Mouse (Mus musculus): Measurements from ENCODE around the gene Gm6583.

Gm6583 gene

GRCm38 (mm10) chr5:112367929-112368328 lies 12.1 kb upstream of the Gm6583 start:
- no peak for DNase-seq

DNA sequence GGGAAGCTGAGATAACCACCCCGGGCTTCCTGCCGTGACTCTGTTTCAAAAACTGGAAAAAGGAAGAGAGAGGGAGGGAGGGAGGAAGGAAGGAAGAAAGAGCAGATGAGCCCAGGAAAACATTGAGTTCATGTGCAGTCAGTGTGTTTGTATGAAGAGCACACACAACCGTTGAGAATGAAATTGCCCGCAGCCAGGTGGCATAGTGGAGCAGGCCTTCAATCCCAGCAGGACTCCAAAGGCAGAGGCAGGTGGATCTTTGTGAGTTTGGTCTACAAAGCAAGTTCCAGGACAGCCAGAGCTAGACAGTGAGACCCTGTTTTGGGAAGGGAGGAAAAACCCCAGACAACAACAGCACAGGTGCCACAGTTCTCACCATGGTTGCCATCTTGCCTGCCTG lies 11.5 kb upstream of the Gm6583 start:
- no peak for DNase-seq

DNA sequence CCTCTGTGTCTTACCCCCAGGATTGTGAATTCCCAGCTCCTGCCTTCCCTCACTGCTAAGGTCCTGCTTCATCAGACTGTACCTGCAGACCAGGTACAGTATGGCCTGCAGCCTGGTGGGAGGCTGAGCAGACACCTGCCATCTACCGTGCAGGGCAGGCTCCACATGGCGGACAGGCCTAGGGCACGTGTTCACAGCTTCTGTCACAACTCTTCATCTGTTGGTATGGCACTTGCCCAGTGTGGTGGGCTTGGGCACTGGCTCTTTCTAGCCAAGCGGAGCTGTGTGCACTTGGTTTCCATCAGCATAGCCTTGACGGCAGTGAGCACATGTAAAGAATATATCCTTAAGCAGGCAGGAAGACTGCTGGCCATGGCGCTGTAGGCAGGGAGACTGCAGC lies 11.0 kb upstream of the Gm6583 start:
- no peak for DNase-seq

- no peak for DNase-seq
Measured at GRCm38 (mm10) chr5:112364184-112364797, 8.5 kb upstream of the Gm6583 start.

- DNase-seq = no peak
Measured at GRCm38 (mm10) chr5:112360077-112360476, 4.2 kb upstream of the Gm6583 start.

DNA sequence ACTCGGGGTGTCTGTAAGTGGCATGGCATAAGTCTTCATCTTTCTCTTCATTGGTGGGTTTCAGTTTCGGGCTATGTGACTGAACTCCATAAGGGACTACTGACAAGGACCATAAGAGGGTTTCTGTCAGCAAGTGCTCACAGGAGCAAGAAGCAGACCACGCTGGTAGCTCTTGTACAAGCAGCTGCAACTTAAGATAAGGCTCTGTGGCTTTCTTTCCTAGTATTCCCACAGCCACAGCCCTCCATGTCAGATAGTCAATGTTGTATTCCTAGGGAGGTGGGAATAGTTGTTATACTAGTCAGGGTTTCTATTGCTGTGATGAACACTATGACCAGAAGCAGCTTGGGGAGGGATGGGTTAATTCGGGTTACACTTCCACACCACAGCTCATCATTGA lies 3.7 kb upstream of the Gm6583 start:
- DNase-seq = no peak

GRCm38 (mm10) chr5:112356322-112356721 lies 489 bp upstream of the Gm6583 start:
- no peak for DNase-seq

DNA sequence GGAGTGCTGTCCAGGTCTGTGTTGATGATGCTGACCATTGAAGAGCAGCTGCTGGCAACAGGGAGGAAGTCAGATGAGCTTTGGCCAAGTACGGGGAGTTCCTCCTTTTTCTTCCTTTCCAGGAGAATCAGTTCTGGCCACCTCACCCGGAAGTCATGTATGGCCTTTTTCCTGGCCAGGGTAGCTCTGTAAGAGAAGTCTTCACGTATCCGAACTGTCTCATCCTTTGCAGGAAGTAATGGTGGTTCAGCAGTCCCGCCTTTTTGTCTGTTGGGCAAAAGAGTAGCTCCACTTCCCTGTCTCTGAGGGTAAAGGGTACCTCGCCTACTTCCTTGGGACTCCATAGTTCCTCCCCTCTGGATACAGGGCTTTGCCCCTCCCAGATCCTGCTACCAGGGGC lies 340 bp downstream of the Gm6583 start:
- DNase-seq = no peak

GRCm38 (mm10) chr5:112349169-112349568 lies 6.7 kb downstream of the Gm6583 start:
- DNase-seq = no peak

GRCm38 (mm10) chr5:112346211-112346965 lies 9.4 kb downstream of the Gm6583 start:
- DNase-seq = no peak

DNA sequence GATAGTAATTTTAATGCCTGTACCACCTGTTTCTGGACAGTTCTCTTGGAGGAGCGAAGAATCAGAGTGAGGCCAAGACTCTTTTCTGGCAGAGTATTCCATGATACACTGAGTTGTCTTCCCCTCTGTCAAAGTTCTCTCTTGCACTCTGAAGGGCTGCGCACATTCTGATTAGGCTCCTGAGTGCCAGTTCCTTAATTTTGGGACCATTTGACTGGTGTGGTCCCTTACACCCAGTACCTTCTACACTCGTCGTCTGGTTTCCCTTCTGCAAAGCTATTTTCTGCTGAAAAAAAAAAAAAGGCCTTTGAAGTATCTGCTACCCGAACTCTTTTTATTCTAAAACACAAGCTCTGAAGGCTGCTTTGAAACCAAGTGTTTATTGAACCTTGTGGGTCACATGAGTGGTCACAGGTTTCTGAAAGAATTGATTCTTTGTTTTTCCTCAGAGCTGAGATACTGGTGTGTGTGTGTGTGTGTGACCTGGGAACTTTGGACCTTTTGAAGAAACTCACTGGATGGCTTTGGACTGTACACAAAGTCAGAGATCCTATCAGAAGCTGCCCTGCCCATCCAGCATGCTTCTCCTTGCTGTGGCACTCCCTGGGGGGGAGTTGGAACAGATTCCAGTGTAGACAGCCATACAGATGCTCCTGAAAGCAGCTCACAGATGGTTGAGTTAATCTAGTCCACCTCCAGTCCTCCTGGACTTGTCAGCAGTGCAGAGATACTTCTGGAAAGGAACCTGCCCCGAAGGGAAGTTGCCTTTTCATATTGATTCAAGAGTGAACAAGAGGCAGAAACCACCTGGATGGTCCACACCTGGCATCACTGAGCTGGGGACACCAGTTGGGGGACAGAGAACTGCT lies 11.5 kb downstream of the Gm6583 start:
- peak in 1 of 2 experiments; percentile 22 for DNase-seq

- peak in 1 of 2 experiments; percentile 74 for DNase-seq
Measured at GRCm38 (mm10) chr5:112343205-112343595, 12.6 kb downstream of the Gm6583 start.

DNA sequence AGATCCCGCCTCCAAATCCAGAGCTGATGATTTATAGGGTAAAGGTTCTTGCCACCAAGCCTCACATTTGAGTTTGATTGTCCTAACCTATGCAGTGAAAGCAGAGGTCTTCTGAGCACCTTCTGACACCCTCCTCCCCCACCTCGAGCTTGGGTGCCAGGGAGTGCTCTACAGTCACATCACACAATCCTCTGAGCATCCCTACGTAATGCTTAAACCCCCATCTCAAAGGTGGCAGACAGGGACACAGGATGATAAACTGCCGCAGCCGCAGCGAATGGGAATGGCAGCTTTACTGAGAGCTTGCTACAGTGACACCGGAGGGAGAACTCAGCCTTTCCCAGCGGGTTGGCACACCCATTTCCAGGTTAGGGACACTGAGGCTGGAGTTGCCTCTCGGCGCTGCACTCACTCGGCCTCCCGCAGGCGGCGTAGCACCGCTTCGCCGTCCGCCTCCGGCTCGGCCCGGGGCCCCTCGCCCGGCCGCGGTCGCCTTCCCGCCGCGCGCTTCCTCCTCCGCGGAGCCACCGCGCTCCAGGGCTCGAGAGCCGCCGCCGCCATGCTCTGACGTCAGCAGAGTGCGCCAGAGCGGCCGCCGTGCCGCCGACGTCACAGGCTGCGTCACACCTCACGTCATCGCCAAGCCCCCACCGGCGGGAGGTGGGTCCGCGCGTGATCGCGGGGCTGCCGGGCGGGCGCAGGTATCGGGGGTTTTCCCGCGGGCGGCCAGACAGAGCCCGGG lies 13.2 kb downstream of the Gm6583 start, which contains the start of the genes Srrd and Hps4:
Srrd (minus strand) TSS at position 578 of the 742 bp plus-strand sequence.
Hps4 (plus strand) TSS at position 621 of the 742 bp plus-strand sequence.
- peak; percentile 95 to 97 for DNase-seq

DNA sequence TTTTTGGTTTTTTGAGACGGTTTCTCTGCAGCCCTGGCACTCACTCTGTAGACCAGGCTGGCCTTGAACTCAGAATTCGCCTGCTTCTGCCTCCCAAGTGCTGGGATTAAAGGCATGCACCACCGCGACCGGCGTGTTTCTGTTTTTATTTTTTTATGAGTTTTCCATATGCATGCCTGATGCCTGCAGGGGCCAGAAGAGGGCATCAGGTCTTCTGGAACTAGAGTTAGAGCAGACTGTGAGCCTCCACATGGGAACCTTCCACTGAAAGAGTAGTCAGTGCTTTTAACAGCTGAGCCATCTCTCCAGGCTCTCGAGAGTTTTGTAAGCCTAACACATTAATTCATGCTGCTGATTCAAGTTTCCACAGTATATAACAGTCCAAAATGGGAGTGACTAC lies 16.6 kb downstream of the Gm6583 start:
- no peak for DNase-seq

DNA sequence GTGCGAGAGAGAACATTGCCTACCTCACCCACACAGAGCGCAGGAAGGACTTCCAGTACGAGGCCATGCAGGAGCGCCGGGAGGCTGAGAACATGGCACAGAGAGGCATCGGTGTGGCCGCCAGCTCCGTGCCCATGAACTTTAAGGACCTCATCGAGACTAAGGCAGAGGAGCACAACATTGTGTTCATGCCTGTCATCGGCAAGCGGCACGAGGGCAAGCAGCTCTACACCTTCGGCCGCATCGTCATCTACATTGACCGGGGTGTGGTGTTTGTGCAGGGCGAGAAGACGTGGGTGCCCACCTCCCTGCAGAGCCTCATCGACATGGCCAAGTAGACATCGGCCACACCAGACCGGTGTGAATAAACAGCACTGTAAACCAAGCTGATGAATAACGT lies 18.8 kb downstream of the Gm6583 start:
- no peak for DNase-seq

- peak; percentile 76 to 79 for DNase-seq
Measured at GRCm38 (mm10) chr5:112335473-112335872, 20.4 kb downstream of the Gm6583 start.

DNA sequence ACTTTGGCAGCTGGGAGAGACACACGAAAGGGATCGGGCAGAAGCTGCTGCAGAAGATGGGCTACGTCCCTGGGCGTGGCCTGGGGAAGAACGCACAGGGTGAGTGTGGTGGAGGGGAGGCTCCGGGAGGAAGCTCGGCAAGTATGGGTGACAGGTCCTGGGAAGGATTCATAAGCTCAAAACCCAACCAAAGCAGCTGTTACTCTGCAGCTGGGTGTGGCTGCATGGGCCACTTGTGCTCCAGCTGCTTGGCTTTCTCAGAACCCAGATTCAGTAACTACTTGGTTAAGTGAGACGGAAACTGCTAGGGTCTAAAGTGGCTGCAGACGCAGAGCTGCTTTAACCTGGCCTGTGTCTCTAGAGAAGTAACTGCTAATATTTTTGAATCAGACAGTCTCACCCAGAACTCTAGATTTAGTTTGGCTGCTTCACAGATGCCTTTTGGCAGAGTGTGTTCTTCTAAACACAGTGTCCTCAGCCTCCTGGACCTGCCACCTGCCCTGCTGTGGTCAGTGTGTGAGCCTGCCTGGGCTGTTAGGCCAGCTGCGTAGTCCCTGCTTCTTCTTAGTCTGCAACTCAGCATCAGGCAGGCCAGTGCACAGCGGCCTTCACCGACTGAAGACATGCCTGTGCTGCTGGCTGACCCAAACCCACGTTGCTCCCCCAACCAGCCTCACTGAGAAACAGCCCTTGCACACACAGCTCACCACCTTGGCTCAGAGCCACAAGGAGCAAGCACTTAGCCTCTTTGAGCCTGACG lies 25.8 kb downstream of the Gm6583 start:
- DNase-seq = no peak

- no peak for DNase-seq
Measured at GRCm38 (mm10) chr5:112327854-112328253, 28.0 kb downstream of the Gm6583 start.

DNA sequence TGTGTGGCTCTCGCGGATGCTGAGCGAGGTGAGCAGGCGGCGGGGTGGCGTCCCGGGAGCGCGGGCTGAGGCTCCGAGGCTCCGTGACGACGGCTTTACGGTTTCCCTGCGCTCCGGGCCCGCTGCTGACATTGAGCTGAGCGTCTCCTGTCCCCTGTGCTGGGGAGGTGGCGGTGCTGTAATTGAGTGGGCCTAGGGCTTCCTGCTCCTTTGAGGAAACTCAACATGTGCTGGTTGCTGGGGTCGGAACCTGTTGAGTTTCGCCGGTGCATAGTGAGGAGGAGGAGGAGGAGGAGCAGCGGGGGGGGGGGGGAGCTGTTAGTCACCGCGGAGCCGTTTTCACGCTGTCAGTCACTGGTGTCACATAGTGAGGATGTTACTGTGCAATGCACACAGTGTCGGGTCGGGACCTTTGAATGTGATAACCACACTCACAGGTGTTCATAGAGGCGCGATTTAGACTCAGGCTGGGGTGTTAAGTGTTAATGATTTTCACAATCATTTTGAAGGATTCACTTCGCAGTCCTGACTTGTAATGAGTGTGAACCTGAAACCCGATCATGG lies 29.3 kb downstream of the Gm6583 start:
- no peak for DNase-seq

- peak; percentile 94 to 96 for DNase-seq
Measured at GRCm38 (mm10) chr5:112325546-112326445, 30.0 kb downstream of the Gm6583 start, which contains the start of gene Tfip11. Tfip11 (plus strand) TSS chr5:112326358.

All from B cell, adult 2 months (primary cell).